Mouse (Mus musculus) midbrain, embryonic 14.5 days (tissue): ENCODE measurements around the gene Pmm1. TPM values are rescaled to one million over a fixed set of nuclear protein-coding genes. Genes with fewer than 3 reads are reported as not detected.

Experiments
- ATAC-seq: fragments of 200-750 bp; cut with Nextera tagmentation; 2 replicates; pipeline ENCODE4 v1.8.0; 2017; ENCODE audit warnings: moderate number of reproducible peaks, moderate library complexity; ENCODE audit not compliant: low FRiP score, low TSS enrichment
- DNase-seq: peaks from one replicate; pipeline ENCODE4 v3.0.0-alpha.2; 2015
- H3K27ac ChIP-seq: fragments of 300-500 bp; sonication (generic); replicated peaks from 2 replicates; pipeline ENCODE4 v1.5.1; 2014; ENCODE audit warnings: mild to moderate bottlenecking, low read depth, low read length, moderate library complexity
- H3K27me3 ChIP-seq: fragments of 300-500 bp; sonication (generic); 2 replicates; pipeline ENCODE4 v1.6.1; 2014; ENCODE audit warnings: low read length, control low read depth, mixed read lengths; ENCODE audit not compliant: control insufficient read depth, insufficient read depth
- H3K36me3 ChIP-seq: fragments of 300-500 bp; sonication (generic); 2 replicates; pipeline ENCODE4 v1.6.1; 2014; ENCODE audit warnings: low read length, control low read depth; ENCODE audit not compliant: control insufficient read depth, insufficient read depth
- H3K4me1 ChIP-seq: fragments of 300-500 bp; sonication (generic); 2 replicates; pipeline ENCODE4 v1.6.1; 2014; ENCODE audit warnings: mild to moderate bottlenecking, antibody characterized with exemption, low read length, control low read depth; ENCODE audit not compliant: control insufficient read depth, insufficient read depth
- H3K4me2 ChIP-seq: fragments of 300-500 bp; sonication (generic); 2 replicates; pipeline ENCODE4 v1.6.1; 2014; ENCODE audit warnings: mild to moderate bottlenecking, low read length, moderate library complexity
- H3K4me3 ChIP-seq: fragments of 300-500 bp; sonication (generic); replicated peaks from 2 replicates; pipeline ENCODE4 v1.5.1; 2014; ENCODE audit warnings: low read depth, low read length
- H3K9ac ChIP-seq: fragments of 300-500 bp; sonication (generic); replicated peaks from 2 replicates; pipeline ENCODE4 v1.6.1; 2014; ENCODE audit warnings: mild to moderate bottlenecking, low read length, moderate library complexity
- H3K9me3 ChIP-seq: fragments of 300-500 bp; sonication (generic); 2 replicates; pipeline ENCODE4 v1.6.1; 2016; ENCODE audit warnings: low read length, control low read depth, mixed read lengths; ENCODE audit not compliant: control insufficient read depth
- WGBS: fragments of 180-500 bp; shearing (Covaris S2); extraction: QIAGEN DNeasy Blood & Tissue Kit; methylation state at CpG from one replicate; pipeline ENCODE4 v1.1.7; 2014; 5-methylcytosine and 5-hydroxymethylcytosine counted together
- polyA plus RNA-seq: library from polyadenylated mRNA; unstranded; fragments of >200 nt; fragmentation: Nextera tagmentation; extraction: Ambion mirVana; gene quantifications from 2 replicates; pipeline ENCODE4 v1.2.1, GENCODE M21; 2014

Pmm1 gene
- polyA plus RNA-seq, 1 experiment from 2014 or later, result 67.1 TPM

DNA sequence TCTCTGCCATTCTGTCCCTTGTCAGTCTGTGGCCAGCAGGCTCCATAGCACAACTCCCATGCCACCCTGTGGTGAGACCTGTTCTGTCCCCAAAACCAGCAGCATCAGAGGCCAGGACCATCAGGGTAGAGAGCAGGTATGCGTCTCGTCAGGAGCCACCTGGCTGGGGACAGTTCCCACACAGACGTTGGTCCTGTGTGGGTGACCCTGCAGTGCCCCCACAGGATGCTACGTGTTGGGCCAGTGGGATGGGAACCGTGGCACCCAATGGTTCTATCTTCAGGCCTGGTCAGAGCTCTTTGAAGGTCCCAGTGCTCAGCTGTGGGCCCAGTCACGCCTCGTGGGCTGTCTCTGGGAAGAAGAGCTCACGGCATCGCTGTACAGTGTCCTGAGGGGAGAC is 9.6 kb downstream of the Pmm1 start:
- 94% methylated on average over 9 of the region's 9 CpGs for WGBS
- ATAC-seq, result no peak
- peaks cover 68% of the 10 kb centered on the region for H3K36me3 ChIP-seq

DNA sequence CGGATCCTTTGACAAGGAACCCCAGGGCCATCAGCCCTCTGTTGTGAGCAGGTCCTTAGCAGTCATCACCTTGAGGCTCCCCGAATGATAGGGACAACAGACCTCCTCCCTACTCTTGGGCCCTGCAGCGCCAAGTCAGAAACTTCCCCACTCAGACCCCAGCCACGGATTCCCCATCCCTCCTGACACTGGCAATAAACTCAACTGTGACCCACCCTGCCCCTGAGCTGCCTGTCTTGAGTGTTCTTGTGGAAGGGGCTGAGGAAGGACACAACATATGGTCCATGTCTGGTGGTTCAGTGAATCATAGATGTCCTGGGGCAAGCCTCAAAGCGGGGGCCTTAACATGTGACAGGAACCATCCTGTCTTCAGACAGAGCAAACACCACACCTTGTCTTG is 10.0 kb downstream of the Pmm1 start:
- H3K4me1 ChIP-seq, result no peaks in the 10 kb centered on the region
- ATAC-seq, result no peak
- WGBS, result 89% methylated on average over 5 of the region's 5 CpGs
- H3K4me2 ChIP-seq, result no peak overlapping the region
- H3K27ac ChIP-seq, result no peak overlapping the region
- H3K9ac ChIP-seq, result no peak overlapping the region
- H3K36me3 ChIP-seq, result peaks cover 68% of the 10 kb centered on the region
- no peaks in the 10 kb centered on the region for H3K9me3 ChIP-seq
- no peaks in the 10 kb centered on the region for H3K27me3 ChIP-seq
- H3K4me3 ChIP-seq, result no peak overlapping the region
- no peak for DNase-seq

More for the DNA sequence above, 9.6 kb downstream of the Pmm1 start:
- DNase-seq, result no peak
- Histone ChIP-seq H3K4me2 (no peak overlapping the region), H3K27ac (no peak overlapping the region), H3K4me3 (no peak overlapping the region), H3K9ac (no peak overlapping the region), H3K9me3 (no peaks in the 10 kb centered on the region), H3K27me3 (no peaks in the 10 kb centered on the region), H3K4me1 (no peaks in the 10 kb centered on the region)

DNA sequence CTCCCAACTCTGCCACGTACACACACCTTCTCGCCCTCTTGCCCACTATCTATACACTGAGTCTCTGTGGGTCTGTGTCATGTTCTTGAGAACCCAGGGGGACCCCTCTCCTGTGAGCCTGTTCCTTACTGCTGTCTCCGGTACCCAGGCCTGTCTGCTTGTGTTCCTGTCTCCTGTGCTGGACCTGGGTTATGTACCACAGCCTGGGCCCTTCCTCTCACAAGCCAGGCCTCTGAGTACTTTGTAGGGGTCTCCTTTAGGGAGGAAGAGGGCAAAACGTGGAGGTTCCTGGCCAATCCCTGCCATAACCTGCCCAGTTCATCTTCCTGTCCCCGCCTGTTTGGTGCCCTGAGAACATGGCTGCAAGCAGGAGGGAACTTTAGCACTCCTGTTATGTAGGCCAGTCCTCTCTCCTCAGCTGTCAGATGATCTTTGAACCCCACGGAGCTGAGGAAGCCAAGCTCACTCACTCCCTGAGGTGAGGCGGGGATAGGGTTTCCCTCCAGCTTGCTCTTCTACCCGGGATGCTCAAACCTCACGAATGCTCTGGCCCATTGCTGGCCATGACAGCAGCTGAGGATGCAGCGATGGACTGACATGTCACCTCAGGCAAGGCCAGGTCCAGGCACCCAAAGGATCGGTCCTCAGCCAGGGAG is 11.1 kb downstream of the Pmm1 start:
- Histone ChIP-seq H3K27ac (no peak overlapping the region), H3K4me3 (no peak overlapping the region), H3K27me3 (no peaks in the 10 kb centered on the region), H3K9ac (no peak overlapping the region), H3K9me3 (no peaks in the 10 kb centered on the region), H3K4me2 (no peak overlapping the region), H3K36me3 (peaks cover 60% of the 10 kb centered on the region), H3K4me1 (no peaks in the 10 kb centered on the region)
- DNase-seq (no peak), ATAC-seq (no peak)
- WGBS, result 76% methylated on average over 11 of the region's 11 CpGs

DNA sequence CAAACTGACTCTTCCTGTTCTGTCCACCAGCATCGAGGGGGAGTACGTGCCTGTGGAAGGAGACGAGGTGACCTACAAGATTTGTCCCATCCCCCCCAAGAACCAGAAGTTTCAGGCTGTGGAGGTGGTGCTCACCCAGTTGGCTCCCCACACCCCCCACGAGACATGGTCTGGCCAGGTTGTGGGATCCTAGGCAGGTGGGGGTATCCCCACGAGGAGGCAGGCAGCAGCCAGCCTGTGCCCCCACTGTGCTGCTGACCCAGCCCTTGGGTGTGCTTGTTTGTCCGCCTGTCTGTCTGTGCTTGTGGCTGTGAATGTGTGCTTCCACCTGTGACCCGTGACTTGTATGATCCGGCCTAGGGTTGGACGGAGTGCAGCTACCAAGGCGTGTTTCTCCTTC is 11.7 kb downstream of the Pmm1 start:
- H3K36me3 ChIP-seq, result peaks cover 54% of the 10 kb centered on the region

DNA sequence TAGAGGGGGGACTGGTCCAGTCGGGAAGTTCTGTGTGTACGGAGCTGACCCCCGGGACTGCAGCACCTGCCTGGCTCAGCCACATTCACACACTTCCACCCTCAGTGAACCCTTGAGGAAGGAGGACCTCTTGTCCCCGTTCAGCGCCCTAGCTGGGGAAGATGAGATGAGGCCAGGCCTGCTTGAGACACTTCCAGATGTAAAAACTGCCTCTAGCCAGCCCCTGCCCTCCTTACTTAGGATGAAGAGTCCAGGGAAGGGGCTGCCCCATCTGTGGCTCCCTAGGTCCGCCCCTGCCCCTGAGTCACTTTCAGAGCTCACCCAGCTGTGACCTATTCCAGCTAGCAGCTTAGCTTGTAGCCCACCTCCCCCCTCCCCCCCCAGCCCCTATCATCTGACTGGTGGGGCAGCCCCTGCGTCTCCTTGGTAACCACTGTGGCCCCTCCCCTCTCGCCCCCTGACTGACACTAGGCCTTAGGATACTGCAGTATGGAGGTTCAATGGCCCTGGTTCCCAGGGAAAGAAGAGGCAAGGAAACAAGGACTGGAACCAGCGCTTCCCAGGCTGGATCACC is 17.5 kb downstream of the Pmm1 start:
- Histone ChIP-seq H3K4me2 (no peak overlapping the region), H3K27me3 (no peaks in the 10 kb centered on the region), H3K9ac (no peak overlapping the region), H3K4me1 (peaks cover 12% of the 10 kb centered on the region), H3K36me3 (peaks cover 16% of the 10 kb centered on the region), H3K4me3 (no peak overlapping the region), H3K27ac (peak overlapping the region; percentile 41; the same call in 1 of the 2 replicates), H3K9me3 (no peaks in the 10 kb centered on the region)
- WGBS, result 3% methylated on average over 9 of the region's 9 CpGs
- peak; percentile 41 for DNase-seq
- peak; percentile 27; the same call in 1 of the 2 replicates for ATAC-seq

More for the DNA sequence above, 11.7 kb downstream of the Pmm1 start:
- DNase-seq, result no peak
- Histone ChIP-seq H3K4me3 (no peak overlapping the region), H3K4me2 (no peak overlapping the region), H3K4me1 (no peaks in the 10 kb centered on the region), H3K9me3 (no peaks in the 10 kb centered on the region), H3K27ac (no peak overlapping the region), H3K27me3 (no peaks in the 10 kb centered on the region), H3K9ac (no peak overlapping the region)
- ATAC-seq, result no peak
- WGBS, result 88% methylated on average over 10 of the region's 10 CpGs

DNA sequence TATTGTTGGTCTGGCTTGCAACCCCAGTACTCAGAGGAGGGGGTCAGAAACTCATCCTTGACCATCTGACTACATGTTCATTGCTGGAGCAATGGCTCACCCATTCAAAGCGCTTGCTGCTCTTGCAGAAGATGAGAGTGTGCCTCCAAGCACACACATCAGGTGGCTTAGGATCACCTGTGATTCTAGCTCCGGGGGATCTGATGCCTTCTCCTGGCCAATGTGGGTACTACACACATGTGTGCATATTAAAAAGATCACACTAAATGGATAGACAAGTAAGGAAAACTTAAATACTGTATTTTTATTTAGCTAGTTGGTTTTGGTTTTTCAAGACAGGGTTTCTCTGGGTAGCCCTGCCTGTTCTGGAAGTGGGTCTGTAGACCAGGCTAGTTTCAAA is 19.7 kb downstream of the Pmm1 start:
- no peak overlapping the region for H3K4me2 ChIP-seq
- no peak overlapping the region for H3K27ac ChIP-seq
- no peaks in the 10 kb centered on the region for H3K27me3 ChIP-seq
- WGBS, result 97% methylated on average over 2 of the region's 2 CpGs
- H3K9me3 ChIP-seq, result no peaks in the 10 kb centered on the region
- H3K4me1 ChIP-seq, result peaks cover 21% of the 10 kb centered on the region
- H3K36me3 ChIP-seq, result peaks cover 4% of the 10 kb centered on the region; the same call in 1 of the 2 replicates
- H3K4me3 ChIP-seq, result no peak overlapping the region
- no peak overlapping the region for H3K9ac ChIP-seq
- ATAC-seq (no peak), DNase-seq (no peak)

DNA sequence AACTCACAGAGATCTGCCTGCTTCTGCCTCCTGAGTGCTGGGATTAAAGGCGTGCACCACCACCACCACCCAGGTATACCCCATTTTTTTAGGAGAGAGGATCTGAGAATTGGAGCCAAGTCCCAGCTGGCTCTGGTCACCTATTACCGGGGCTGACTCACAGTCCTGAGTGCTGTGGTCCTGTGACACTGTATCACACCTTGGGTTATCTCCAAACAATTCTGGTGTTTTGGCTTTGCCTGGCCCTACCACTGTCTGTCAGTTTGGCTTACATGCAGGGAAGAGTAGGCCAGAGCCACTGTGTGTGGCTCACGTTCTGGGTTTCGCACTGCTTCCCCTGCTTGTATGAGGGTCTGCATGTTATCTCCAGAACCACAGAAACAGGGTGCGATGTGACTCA is 20.5 kb downstream of the Pmm1 start:
- DNase-seq (no peak), ATAC-seq (no peak)
- Histone ChIP-seq H3K27ac (no peak overlapping the region), H3K4me2 (no peak overlapping the region), H3K9ac (no peak overlapping the region), H3K4me3 (no peak overlapping the region), H3K9me3 (no peaks in the 10 kb centered on the region), H3K4me1 (peaks cover 21% of the 10 kb centered on the region), H3K36me3 (peaks cover 4% of the 10 kb centered on the region; the same call in 1 of the 2 replicates), H3K27me3 (no peaks in the 10 kb centered on the region)
- WGBS, result 90% methylated on average over 5 of the region's 5 CpGs

DNA sequence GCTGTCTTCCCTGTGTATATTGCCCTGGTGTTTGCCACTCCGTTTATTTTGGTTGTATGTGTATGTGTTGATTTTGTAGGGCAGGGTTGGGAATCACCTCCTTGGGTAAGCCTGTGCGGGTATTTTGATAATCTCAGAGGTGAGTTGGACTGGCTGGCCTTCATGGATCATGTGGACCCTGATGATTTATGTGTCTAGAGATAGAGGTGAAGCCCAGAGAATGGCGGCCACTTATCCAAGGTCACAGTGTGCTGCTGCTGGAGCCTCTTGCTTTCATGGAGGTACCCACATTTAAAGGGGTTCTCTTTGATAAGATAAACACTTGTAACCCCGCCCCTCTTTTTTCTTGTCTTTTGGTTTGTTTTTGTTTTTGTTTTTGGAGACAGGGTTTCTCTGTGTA is 21.0 kb downstream of the Pmm1 start:
- no peaks in the 10 kb centered on the region for H3K27me3 ChIP-seq

DNA sequence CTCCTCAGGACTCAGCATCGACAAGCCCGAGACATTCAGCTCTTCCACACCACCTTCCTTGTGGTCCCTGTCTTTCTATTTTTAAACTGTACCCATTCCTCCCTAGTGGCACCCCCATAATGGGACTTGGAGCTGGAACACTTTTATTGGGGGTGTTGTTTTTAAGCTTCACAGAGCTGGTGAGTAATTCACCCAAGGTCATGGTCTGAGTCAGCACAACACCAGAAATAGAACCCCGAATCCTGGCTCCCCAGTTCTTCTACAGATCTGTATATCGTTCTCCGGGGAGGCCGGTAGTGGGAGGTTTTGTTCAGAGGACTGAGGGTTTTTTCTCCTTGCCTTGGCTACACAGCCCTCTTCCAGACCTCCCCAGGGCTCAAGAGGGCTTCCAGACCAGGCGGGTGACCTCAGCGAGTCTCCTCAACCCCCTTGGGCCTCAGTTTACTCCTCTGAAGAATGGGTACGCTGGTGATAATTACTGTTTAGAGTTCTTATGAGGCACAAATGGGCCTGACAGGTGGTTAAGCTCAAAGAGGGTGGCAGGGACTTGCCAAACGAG is 21.5 kb downstream of the Pmm1 start:
- no peak for ATAC-seq
- Histone ChIP-seq H3K4me2 (no peak overlapping the region), H3K9ac (no peak overlapping the region)

More for the DNA sequence above, 21.0 kb downstream of the Pmm1 start:
- peaks cover 21% of the 10 kb centered on the region for H3K4me1 ChIP-seq
- no peak overlapping the region for H3K4me3 ChIP-seq
- H3K27ac ChIP-seq, result no peak overlapping the region
- 92% methylated on average over 4 of the region's 4 CpGs for WGBS
- H3K36me3 ChIP-seq, result peaks cover 4% of the 10 kb centered on the region; the same call in 1 of the 2 replicates
- DNase-seq, result no peak
- no peak overlapping the region for H3K9ac ChIP-seq
- H3K9me3 ChIP-seq, result no peaks in the 10 kb centered on the region
- no peak overlapping the region for H3K4me2 ChIP-seq
- no peak for ATAC-seq

More for the DNA sequence above, 21.5 kb downstream of the Pmm1 start:
- DNase-seq, result no peak
- H3K4me3 ChIP-seq, result no peak overlapping the region
- peaks cover 4% of the 10 kb centered on the region; the same call in 1 of the 2 replicates for H3K36me3 ChIP-seq
- WGBS, result 89% methylated on average over 10 of the region's 10 CpGs
- no peaks in the 10 kb centered on the region for H3K27me3 ChIP-seq
- peaks cover 21% of the 10 kb centered on the region for H3K4me1 ChIP-seq
- H3K27ac ChIP-seq, result no peak overlapping the region
- H3K9me3 ChIP-seq, result no peaks in the 10 kb centered on the region
